Mouse (Mus musculus) cerebral cortex, adult 2 months (tissue): ENCODE measurements around the gene Agpat3.

ENCODE experiments used
- WGBS: fragments of 180-500 bp; shearing (Covaris S2); methylation state at CpG from one replicate; pipeline ENCODE4 v1.1.7; 2018; 5-methylcytosine and 5-hydroxymethylcytosine counted together

The Agpat3 gene

DNA sequence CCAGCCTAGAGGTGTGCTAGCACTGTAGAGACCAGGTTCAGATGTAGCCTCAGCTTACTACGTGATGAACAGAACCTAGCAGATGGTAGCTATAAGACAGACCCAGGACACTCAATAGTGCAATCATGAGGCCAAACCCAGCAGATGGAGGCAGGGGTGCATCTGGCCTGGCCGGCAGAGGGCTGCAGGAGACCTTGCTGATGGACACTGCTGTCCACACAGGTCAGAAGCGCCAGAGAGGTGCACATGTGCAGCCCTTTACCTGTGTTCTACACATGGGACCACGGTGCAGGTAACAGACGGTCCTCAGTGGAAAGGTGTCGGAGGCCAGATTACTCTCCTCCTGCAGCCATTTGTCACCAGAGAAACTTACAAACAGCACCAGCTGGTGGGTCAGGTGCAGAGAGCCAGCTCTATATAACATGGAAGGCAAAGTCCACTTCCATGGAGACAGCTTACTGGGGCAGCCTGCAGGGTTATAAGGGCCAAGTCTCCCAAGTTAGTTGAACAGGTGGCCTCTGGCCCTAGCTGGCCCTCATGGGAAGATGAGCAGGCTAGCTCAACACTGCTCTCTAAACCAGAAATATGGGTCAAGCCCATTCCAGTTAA, 27.6 kb downstream of the Agpat3 start:
- WGBS: 94% methylated on average over 6 of the region's 6 CpGs

- WGBS: 45% methylated on average over 7 of the region's 7 CpGs
These were observed 28.9 kb downstream of the Agpat3 start for GRCm38 (mm10) chr10:78323214-78323880.

GRCm38 (mm10) chr10:78322806-78323205, 29.5 kb downstream of the Agpat3 start:
- 33% methylated on average over 1 of the region's 1 CpGs for WGBS

GRCm38 (mm10) chr10:78321133-78321757, 31.0 kb downstream of the Agpat3 start:
- 86% methylated on average over 3 of the region's 3 CpGs for WGBS

DNA sequence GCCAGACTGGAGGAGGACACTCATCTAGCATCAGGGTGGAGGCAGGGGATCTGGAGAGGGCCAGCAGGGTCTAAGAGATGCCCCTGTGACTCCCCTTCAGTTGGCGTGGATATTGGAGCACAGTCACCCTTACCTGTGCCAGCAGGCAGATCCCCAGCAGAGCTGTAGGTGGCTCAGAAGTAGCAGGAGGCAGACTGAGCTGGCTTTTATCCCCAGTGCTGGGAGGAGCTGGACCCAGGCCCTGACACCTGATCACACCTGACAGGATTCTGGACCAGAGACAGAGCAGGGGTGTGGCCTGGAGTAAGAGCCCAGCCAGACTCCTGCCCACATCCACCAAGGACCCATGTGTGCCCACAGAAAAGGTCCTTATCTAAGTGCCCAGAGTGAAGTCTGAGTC, 31.8 kb downstream of the Agpat3 start:
- WGBS: 59% methylated on average over 1 of the region's 1 CpGs

GRCm38 (mm10) chr10:78319940-78320339, 32.3 kb downstream of the Agpat3 start:
- 44% methylated on average over 9 of the region's 9 CpGs for WGBS

- 84% methylated on average over 11 of the region's 11 CpGs for whole genome bisulfite sequencing
These were observed 34.9 kb downstream of the Agpat3 start for GRCm38 (mm10) chr10:78317270-78317923.

DNA sequence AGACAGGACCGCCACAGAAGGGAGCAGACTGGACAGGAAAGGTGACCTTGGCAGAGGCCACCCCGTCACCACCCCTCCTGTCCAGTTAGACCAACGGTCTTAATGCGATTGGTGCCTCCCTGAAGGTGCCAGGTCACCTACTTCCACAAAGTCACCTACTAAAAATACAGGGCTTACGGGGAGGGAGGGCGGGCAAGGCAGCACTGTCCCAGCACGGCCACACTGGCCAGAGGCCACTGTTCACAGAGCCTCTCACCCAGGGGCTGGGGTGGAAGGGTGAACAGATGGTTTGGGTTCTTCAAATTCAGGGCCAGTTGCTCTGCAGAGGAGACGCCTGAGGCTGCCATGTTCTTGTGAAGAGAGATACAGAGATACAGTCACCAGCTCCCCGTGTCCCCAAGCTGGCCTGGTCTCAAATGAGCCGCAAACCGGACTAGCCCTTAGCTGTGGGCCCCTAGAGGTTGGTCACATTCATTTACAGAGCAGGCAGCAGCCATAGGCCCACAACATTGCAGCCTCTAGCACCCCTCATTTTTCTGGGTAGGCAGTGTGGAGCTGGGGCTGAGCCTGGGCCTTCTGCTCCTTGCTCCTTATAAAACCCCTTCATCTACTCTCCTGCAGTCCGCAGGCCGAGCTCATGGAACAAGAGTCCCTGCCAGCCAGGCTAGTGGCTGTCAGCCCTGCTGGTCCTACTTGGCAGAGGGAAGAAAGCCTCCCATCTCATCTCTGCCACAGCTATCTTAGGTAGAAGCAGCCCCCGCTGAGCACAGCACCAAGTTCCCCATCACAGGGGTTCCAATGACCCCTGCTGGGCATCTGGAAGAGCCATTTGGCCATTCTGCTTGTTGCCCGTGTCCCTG, 35.8 kb downstream of the Agpat3 start:
- 80% methylated on average over 15 of the region's 15 CpGs for WGBS

DNA sequence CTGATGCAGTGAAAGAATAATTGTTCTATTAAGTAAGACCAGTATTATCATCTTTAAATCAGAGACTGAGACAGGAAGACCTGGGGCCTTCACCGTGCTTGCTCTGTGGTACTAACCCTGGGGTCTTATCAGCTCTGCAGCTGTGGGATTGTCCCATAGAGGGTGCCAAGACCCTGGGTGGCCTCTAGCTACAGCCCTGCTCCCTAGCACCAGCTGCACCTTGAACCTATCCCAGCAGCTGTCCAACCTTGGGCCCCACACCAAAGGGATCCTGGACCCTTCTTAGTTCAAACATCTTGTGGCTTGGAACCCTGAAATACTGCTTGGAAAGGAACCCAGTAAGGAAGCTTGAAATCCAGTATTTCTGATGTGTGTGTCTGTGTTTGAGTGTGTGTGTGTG, 37.1 kb downstream of the Agpat3 start:
- 84% methylated on average over 1 of the region's 1 CpGs for WGBS

DNA sequence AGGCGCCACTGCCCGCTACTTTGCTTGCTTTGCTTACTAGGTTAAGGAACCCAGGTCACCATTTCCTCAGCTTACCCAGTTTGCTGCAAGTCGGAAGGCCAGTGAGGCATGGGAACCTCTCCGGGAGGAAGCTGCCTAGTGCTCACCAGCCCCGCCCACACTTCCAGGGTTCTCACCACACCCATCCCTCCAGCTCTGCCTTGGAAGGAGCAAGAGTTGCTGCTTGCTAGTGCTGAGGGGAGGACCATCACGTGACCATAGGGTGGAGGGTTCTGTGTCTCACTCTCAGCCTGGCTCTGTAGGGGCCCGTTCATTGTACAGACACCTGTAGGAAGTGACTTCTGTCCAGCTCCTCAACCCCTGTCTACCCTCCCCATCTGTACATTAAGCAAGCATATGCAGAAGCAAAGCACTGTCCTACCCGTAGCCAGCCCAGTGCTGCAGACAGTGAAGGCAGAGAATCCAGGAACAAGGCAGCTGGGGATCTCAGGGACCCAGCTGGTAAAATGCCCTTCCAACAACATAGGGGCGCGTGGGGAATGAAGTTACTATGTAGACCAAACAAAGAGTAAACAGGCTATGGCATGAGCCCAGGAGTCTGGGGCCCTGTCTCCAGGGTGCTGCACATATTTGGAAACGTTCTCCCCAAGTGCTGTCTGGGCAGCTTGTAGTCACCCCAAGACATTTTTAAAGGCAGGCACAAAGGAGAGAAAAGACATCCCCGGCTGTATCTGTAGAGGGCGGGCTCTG, 40.2 kb downstream of the Agpat3 start:
- WGBS: 72% methylated on average over 13 of the region's 13 CpGs

GRCm38 (mm10) chr10:78310747-78311267, 41.5 kb downstream of the Agpat3 start:
- WGBS: 53% methylated on average over 5 of the region's 5 CpGs

DNA sequence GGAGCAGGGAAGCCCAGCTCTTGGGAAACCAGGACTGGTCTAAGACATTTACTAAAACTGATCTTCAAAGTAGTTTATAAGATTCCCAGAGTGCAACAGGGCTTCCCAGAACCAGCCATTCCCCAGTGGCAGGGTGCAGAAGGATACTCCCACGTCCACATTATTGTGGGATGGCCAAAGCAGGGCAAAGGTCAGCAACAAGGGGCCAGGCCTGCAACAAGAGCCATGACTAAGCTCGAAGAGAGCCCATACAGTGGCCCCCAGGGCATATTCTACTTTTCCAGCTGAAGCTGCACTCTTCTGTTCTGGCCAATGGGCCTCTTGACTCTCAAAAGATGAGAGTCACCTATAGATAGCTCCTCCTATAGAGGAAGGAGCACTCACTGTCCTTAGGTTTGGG, 43.7 kb downstream of the Agpat3 start:
- 74% methylated on average over 2 of the region's 2 CpGs for WGBS

DNA sequence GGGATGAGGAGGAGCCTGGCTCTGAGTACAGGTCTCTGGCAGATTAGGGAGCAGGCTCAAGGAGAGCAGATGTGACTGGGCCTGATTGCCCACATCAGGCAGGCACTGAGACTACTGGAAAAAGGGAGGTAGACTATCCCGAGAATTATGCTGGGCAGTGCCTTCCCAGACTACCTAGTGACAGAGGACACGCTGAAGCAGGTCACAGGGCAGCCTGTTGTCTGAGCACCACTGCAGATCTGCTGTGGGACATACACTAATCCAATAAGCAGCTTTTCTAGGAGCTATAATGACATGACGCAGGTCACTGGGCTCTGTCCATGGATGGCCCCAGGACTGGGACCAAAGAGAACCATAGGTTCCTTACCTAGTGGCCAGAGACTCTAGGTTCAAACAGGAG, 44.9 kb downstream of the Agpat3 start:
- WGBS: 96% methylated on average over 3 of the region's 3 CpGs

DNA sequence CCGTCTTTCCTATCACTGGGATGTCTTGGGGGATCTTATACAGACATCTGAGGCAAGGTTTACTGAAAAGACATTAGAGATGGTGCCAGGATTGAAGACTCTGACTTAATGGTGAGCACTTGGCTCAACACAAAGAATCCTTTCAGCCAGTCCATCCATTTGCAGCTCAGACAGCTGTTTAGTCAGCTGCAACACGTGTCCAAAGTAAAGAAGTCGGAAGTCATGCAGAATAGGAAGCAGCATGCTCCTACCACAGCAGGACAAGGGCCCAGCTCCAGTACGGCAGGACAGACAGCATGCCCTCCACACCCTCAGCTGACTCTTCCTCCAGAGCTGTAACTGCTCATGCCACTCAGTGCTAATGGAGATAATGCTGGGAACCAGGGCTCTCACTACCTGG, 46.3 kb downstream of the Agpat3 start:
- WGBS: 45% methylated on average over 4 of the region's 4 CpGs

- WGBS: 54% methylated on average over 3 of the region's 3 CpGs
These were observed 47.3 kb downstream of the Agpat3 start for GRCm38 (mm10) chr10:78304996-78305395.

- WGBS: 44% methylated on average over 7 of the region's 7 CpGs
These were observed 48.6 kb downstream of the Agpat3 start for GRCm38 (mm10) chr10:78303675-78304074.

GRCm38 (mm10) chr10:78300061-78300460, 52.2 kb downstream of the Agpat3 start:
- WGBS: 48% methylated on average over 4 of the region's 4 CpGs

GRCm38 (mm10) chr10:78298651-78299644, 53.3 kb downstream of the Agpat3 start:
- WGBS: 82% methylated on average over 8 of the region's 8 CpGs
